Mouse (Mus musculus): ENCODE data around the gene Opn3.

The Opn3 gene

DNA sequence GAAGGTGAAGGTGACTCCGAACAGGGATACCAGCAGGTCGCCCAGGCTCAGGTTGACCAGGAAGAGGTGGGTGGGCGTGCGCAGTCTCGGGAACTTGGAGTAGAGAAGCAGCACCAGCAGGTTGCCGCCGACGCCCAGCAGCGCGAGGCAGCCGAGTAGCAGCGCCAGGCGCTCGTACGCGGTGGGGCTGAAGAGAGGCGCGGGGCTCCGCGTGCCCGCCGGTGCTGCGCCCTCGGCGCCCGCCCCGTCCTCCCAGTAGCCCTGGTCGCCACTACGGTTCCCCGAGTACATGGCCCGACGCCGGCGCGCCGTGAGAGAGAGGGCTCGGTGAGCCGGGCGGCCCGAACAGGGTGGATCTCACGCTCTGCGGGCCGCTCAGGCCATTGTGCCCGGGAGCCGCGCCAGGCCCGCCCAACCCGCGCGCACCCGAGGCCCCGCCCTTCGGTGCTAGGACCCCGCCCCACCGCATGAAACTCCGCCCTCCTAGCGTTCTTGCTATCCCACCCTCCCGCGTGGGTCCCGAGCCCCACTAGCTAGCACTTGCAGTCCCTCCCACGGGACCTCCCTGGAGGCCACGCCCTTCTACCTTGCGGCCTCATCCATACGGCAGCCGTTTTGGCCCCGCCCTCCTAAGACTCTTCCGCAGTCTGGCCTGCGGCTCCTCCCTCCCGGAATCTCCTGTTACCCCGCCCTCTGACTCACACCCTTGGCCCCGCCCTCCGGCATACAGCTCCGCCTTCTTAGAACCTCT, at the start of gene Opn3, which contains the start of gene Chml:
TSS of gene Opn3 (minus strand) at position 531 of the 751 bp plus-strand sequence.
TSS of gene Chml (minus strand) at position 656 of the 751 bp plus-strand sequence.
- peak; percentile 99 for DNase-seq (ENCODE audit: low spot score)

DNA sequence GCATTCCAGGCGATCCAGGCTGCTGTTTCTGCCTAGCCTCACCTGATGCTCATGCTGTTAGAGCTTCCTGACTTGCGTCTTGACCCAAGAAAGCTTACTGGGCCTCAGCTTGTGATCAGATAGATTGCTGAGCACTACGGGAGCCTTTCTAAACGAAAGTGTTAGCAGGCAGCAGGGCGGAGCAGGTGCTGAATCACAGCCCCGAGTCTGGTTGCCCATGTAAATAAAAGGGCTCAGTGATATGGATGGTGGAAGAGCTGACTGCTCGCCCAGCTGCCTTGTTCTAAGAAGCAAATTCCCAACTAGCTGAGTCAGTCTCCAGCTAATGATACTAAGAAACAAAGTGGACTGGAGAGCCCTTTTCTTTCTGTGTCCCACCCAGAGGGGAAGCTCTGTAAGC, 33.2 kb upstream of the Opn3 start:
- no peak for DNase-seq (ENCODE audit: low spot score)

- DNase-seq (ENCODE audit: low spot score) = no peak
Observed at GRCm38 (mm10) chr1:175716832-175717231, 24.3 kb upstream of the Opn3 start.

DNA sequence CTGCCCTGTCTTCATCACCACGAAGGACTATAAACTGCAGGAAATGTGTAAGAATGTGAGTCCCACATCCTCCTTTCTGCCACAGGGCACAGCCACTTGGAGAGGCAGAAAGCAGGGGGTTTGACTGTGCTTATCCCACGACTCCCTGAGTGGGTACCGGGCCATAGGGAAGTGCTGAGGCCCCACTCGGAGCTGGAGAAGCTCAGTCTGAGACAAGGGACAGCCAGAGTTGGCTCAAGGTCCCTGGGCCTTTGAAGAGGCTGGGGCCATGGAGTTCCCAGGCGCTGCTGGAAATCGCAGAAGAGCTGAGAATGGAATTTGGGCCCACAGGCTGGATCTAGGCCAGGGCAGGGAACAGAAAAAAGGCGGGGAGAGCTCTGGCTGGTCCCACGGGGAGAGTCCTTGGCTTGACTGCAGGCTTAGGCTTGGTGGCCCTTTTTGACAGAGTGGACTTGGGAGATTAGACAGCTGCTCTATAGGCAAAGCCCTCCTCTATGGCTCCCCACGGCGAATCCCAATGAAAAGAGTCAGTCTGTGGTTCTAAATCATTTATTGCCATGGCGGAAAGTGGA, 19.8 kb upstream of the Opn3 start:
- no peak for DNase-seq (ENCODE audit: low spot score)

DNA sequence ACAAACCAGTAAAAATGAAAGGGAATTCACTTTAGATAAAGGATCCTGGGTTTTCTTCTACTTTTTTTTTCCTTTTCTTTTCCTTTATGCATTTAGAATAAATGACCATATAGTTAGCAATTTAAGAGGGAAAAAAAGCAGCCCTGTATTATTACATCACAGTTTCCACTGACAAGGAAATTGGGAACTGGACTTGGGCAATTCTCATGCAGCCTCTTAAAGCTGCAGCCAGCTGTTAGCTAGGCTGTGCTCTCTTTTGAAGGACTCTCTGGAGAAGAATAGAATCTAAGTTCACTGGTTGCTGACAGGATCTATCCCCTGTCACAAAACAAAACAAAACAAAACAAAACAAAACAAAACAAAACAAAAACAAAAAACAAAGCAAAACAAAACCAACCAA, 15.4 kb upstream of the Opn3 start:
- no peak for DNase-seq (ENCODE audit: low spot score)

DNA sequence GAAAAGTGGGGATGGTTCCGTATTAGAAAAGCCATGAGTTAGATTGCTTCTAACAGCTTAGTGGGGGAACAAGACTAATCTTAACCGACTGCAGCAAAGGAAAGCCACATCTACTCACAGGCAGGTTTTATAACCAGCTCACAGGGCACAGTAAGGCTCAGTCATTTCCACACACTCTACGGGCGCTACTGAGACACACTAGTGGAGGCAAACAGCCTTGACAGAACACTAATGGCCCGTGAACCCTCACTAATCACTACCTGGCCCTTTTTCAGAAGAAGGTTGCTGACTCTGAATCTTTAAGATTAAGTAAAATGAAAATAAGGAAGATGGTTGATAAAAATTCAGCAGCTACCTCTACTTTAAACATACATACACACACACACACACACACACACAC, 15.0 kb upstream of the Opn3 start:
- no peak for DNase-seq (ENCODE audit: low spot score)

GRCm38 (mm10) chr1:175701145-175701544, 8.6 kb upstream of the Opn3 start:
- DNase-seq (ENCODE audit: low spot score) = no peak

DNA sequence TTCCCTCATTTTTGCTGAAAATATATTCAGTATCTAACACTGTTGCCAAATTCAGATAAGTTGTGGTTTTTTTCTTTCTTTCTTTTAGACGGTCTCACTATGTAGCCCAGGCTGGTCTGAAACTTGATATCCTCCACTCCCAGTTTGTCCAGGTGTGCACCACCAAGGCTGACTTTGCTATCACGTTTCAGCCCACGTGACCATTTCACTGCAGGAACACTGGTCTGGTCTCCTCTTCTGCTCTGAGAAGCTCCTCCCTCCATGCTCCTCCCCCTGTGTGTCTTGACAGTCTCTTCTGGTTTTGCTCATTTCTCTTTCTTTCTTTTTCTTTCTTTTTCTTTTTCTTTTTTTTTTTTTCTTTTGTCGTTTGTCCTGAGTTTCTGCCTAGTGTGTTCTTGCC, 7.2 kb upstream of the Opn3 start:
- DNase-seq (ENCODE audit: low spot score) = no peak

GRCm38 (mm10) chr1:175699375-175699774, 6.8 kb upstream of the Opn3 start:
- DNase-seq (ENCODE audit: low spot score) = no peak

GRCm38 (mm10) chr1:175698293-175698692, 5.7 kb upstream of the Opn3 start, which contains the start of gene Wdr64:
Wdr64 (plus strand) TSS chr1:175698593.
- DNase-seq (ENCODE audit: low spot score) = no peak

DNA sequence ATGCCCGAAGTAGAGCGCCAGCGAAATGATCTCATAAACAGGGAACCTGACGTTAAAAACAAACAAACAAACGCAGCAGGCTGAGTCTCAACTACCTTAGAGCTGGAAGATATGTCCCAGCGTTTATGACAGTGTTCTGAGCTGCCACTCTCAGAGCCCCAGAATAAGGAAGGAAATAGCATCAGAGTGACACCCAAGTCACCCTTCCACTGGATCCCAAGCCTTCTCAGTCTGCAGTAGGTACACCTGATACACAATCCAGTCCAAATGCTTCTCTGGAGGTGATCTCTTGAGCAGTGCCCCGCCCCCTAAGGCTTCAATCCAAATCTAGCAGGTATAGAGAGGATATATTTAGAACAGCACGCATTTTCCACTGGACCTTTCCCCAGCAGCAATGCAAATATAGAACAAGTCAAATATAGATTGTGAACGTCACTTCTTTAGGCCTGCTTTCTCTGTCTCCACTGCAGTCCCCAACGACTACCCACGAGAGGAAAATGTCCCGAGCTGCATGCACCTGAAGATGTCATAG, 919 bp upstream of the Opn3 start:
- no peak for DNase-seq (ENCODE audit: low spot score)

DNA sequence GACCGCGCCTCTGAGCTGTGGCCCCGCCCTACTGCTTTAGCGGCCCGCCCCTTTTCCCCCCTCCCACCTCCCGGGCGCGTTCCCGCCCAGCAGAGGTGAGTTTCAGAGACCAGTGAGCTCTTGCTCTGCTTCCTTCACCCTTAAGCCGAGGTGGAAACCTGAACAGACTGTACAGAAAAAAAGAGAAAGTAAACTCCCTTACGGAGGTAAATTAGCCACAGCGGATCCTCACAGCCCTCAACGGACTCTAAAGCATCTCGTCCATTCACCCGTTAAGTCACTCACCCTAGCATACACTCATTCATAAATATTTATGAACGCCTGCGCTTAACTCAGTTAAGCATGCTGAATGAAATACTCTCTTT, 403 bp upstream of the Opn3 start:
- DNase-seq (ENCODE audit: low spot score) = no peak

DNA sequence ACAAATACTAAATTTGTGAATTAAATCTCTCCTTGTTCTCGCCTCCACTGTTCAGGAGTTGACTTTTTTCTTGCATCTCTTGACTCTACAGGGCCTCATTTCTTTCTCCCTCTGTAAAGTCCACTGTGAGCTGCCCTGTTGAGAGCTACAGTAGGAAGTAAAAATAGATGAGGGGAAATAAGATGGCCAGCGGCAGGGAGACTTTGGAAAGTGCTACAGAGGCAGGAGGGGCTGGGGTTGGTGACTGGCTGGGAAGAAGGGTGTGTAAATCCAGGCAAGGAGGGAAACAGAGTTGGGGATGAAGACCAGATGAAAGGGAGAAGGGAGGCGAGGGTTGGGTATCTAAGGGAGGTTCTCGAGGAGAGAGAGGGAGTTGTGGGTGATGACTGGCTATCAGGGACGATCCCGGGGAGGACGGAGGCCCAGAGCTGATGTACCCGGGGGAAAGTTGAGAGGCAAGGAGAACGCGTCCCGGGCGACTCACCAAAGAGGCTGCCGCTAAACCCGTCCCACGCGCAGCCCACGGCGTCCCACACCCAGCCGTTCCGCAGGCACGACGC, 810 bp downstream of the Opn3 start:
- no peak for DNase-seq (ENCODE audit: low spot score)

DNA sequence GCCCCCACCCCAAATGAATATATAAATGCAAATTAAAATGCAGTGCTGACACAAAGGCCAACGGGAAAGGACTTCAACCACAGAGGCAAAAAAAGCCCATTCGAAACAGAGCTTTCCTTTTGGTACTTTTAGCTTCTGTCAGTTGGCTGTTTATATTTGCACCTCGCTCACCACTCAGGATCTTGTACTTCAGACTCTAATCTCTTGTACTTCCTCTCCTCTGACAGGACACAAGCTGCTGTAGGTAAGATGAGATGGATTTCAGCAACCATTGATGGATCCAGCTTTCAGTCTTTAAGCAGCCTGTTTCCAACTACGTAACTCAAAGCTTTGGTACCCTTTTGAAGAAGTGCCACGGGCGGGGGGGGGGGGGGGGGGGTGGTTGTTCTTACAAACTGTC, 11.6 kb downstream of the Opn3 start:
- DNase-seq (ENCODE audit: low spot score) = no peak

DNA sequence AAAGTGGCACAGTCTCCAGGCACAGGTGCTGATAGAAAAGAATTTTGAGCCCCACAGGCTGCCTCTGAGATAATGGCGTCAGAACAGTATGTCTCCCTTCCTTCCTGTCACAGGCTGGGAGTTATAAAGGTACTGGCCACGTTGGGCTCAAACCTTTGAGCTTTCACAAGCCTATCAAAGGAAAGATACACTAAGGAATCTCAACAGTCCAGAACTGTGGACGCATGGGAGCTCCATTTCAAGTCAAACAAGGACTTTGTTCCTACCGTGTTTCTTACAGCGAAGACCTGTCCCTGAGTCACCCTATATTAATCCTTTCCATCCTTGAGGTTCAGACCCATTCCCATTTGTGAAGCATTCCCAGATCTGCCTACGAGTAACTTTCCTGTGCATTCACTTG, 15.1 kb downstream of the Opn3 start:
- DNase-seq (ENCODE audit: low spot score) = no peak

DNA sequence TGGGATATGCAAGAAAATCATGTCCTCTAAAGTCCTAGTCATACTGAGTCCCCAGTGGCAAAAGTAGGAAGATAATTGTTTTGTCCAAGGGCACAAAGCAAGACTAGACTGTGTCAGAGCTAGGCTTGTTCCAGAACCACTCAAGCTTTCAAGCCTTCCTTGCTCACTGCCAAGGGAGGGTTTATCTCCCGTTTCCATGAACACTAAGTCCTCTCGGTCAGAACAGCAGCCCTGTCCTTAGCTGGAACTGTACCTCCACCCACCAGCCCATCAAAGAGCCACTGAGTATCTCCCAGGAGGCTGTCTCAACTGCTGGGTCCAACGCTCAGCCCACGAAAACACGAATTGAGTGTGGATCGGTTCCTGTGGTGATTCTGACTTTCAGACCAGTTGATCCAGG, 17.5 kb downstream of the Opn3 start:
- DNase-seq (ENCODE audit: low spot score) = no peak

DNA sequence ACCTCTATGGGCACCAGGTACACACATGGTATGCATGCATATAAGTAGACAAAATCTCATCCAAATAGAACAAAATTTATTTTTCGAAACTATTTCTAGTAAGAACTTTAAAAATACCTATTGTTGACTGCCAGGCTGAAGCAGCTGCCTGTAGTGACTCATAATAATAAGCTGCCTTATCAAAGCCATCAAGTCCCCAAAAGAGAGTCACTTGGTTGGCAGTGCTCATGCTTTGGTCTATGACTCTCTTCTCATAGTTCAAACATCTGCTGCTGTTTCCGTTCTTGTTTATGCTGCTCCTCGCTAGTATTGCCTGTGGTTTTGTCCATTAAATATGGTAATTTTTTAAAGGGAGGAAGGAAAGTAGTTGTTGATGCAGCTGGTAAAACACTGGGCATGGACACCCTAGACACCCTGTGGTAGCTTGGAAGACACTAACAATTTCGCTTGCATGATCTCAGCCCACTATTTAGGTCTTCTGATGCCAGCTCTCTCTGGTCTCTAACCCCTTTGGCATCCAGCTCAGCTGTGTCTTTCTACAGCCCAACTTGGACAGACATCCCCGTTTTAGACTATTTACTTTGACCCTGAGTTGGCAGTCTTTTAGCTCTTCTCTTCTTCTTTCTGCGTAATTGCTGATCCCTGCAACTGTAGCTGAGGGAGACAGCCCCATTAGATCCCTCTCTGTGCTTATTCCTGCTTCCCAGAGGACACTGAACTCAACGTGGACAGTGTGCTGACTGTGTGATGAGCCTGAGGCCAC, 18.8 kb downstream of the Opn3 start:
- DNase-seq (ENCODE audit: low spot score) = no peak

GRCm38 (mm10) chr1:175671626-175672025, 20.9 kb downstream of the Opn3 start:
- no peak for DNase-seq (ENCODE audit: low spot score)

- no peak for DNase-seq (ENCODE audit: low spot score)
Observed at GRCm38 (mm10) chr1:175670042-175670441, 22.5 kb downstream of the Opn3 start.

GRCm38 (mm10) chr1:175669456-175669855, 23.1 kb downstream of the Opn3 start:
- DNase-seq (ENCODE audit: low spot score) = no peak

DNA sequence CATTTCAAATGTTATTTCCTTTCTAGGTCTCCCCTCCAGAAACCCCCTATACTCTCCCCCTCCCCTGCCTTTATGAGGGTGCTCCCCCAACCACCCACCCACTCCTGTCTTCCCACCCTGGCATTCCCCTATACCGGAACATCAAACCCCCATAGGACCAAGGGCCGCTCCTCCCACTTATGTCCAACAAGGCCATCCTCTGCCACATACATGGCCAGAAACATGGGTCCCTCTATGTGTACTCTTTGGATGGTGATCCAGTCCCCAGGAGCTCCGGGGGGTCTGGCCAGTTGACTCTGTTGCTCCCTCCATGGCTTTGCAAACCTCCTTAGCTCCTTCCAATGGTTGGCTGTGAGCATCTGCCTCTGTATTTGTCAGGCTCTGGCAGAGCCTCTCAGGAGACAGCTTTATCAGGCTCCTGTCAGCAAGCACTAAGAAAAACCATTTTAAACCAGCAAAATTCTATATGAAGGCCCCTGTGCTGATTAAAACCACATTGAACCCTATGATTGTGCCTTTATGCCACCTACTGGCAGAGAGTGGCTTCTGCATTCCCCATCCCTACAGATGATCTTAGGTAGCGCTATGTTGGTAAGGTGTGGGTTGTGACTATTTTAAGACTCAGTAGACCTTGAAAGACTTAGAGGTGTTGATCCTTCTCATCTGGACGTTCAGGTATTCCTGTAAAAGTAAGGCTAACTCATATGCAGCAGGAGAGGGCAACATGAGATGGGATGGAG, 23.7 kb downstream of the Opn3 start:
- DNase-seq (ENCODE audit: low spot score) = peak; percentile 50

DNA sequence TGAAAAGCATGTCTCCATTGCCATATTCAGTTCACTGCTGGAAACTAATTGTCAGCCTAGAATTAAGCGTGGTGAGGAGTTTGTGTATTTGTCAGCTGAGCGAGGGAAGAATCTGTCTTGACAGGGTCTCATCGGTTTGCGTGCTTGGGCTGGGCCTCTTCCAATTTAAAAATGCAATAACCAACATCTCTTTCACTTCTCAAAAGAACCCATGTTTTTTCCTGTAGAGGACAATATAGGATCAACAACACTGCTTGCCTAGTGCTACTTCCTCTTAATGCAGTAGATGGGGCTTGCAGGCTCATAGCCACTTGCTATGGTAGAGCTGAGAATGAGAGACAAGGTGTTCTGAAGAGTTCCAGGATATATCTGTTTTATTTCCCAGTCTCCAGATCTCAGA, 32.7 kb downstream of the Opn3 start:
- no peak for DNase-seq (ENCODE audit: low spot score)
